In genomic region chr4:107996418-107996986, GRCm38 (mm10) we compare ENCODE assay signal across 26 mouse cellular contexts. TPM values are rescaled to one million over a fixed set of nuclear protein-coding genes. Genes with fewer than 3 reads are reported as not detected.
DNase-seq lines count a peak whose midpoint lies in the region; ATAC-seq and TF ChIP-seq lines count a peak whose summit lies in the region.
"Had no signal": no experiment of that assay in that cellular context is flagged by ENCODE, and none has a peak within 500 bp of the region (broad histone marks: within the 10 kb centered on the region; RNA-seq: fewer than 3 reads in every experiment).

No protein-coding gene starts in this region.

- ATAC-seq in heart, embryonic 16.5 days (replicated peaks; ENCODE audit: extremely low read depth, insufficient read depth, low FRiP score), result 0 out of 2 replicates have a peak, but pooled peaks have one; percentile 1
- ATAC-seq in embryonic facial prominence, embryonic 13.5 days (ENCODE audit: insufficient number of reproducible peaks, insufficient read depth, low FRiP score, low TSS enrichment, low read depth), result no peak
- no peak for ATAC-seq in forebrain, embryonic 13.5 days
- ATAC-seq: forebrain, postnatal 0 days; inflammation-experienced regulatory T-cells, adult 6 months had no signal

- H3K9me3 ChIP-seq in heart, embryonic 16.5 days (replicated peaks; ENCODE audit: control insufficient read depth, low read length), result no peaks in the 10 kb centered on the region
- H3K9me3 ChIP-seq in embryonic facial prominence, embryonic 13.5 days, result no peaks in the 10 kb centered on the region
- H3K9me3 ChIP-seq in forebrain, embryonic 13.5 days (replicated peaks), result 0 out of 2 replicates have a peak, but pooled peaks cover 3% of the 10 kb centered on the region
- H3K9me3 ChIP-seq: limb, embryonic 13.5 days; neural tube, embryonic 12.5 days had no signal

- H3K27ac ChIP-seq in heart, embryonic 16.5 days (ENCODE audit: low read length), result no peak overlapping the region
- H3K27ac ChIP-seq in embryonic facial prominence, embryonic 13.5 days, result peak overlapping the region; percentile 77
- no peak overlapping the region for H3K27ac ChIP-seq in forebrain, embryonic 13.5 days
- H3K27ac ChIP-seq: hindbrain, embryonic 13.5 days; limb, embryonic 13.5 days; liver, embryonic 14.5 days; macrophage; midbrain, embryonic 10.5 days; neural tube, embryonic 12.5 days had no signal

- no peak for TF ChIP-seq CTCF in lung, adult 2 months (IDR thresholded peaks at IDR 0.05; ENCODE audit: insufficient read depth, low read length)

- no peak for TF ChIP-seq POLR2A in lung, adult 2 months (IDR thresholded peaks at IDR 0.05; ENCODE audit: borderline replicate concordance, extremely low read depth, low read depth, low read length)

- no peaks in the 10 kb centered on the region for H3K36me3 ChIP-seq in heart, embryonic 16.5 days (ENCODE audit: control insufficient read depth, insufficient read depth)
- H3K36me3 ChIP-seq in embryonic facial prominence, embryonic 13.5 days, result no peaks in the 10 kb centered on the region
- no peaks in the 10 kb centered on the region for H3K36me3 ChIP-seq in forebrain, embryonic 13.5 days (ENCODE audit: poor library complexity, severe bottlenecking)
- H3K36me3 ChIP-seq: heart, embryonic 12.5 days; hindbrain, embryonic 13.5 days; limb, embryonic 13.5 days; midbrain, embryonic 10.5 days; neural tube, embryonic 12.5 days had no signal

- H3K4me2 ChIP-seq in heart, embryonic 16.5 days (ENCODE audit: low read depth, low read length), result no peak overlapping the region
- H3K4me2 ChIP-seq in embryonic facial prominence, embryonic 13.5 days, result no peak overlapping the region
- no peak overlapping the region for H3K4me2 ChIP-seq in forebrain, embryonic 13.5 days
- H3K4me2 ChIP-seq: heart, embryonic 12.5 days; hindbrain, embryonic 13.5 days; limb, embryonic 13.5 days; neural tube, embryonic 12.5 days had no signal

- 87% methylated on average over 9 of the region's 9 CpGs for WGBS in heart, embryonic 16.5 days
- 91% methylated on average over 9 of the region's 9 CpGs for WGBS in lung, adult 2 months
- 77% methylated on average over 9 of the region's 9 CpGs for WGBS in embryonic facial prominence, embryonic 13.5 days
- WGBS in forebrain, embryonic 13.5 days, result 89% methylated on average over 9 of the region's 9 CpGs

- DNase-seq in heart, adult 8-10 months (ENCODE audit: low spot score), result no peak
- peak; percentile 41 for DNase-seq in lung, postnatal 10 days
- no peak for DNase-seq in lung, adult 2 months
- no peak for DNase-seq in kidney, postnatal 14 days
- DNase-seq: adrenal gland, adult 8-10 months; B cell, adult 2 months; cerebellum, adult 2 months; forebrain, postnatal 0 days; gastrocnemius, adult 2 months; kidney, adult 9 months; kidney, postnatal 4 days; layer of hippocampus, adult 9-11 months; right cerebral cortex, adult 18-20 months; thymus, postnatal 36 days had no signal

- no peak overlapping the region for H3K9ac ChIP-seq in heart, embryonic 16.5 days (ENCODE audit: low read length)
- no peak overlapping the region for H3K9ac ChIP-seq in embryonic facial prominence, embryonic 13.5 days
- H3K9ac ChIP-seq in forebrain, embryonic 13.5 days, result no peak overlapping the region
- H3K9ac ChIP-seq: forebrain, postnatal 0 days; heart, embryonic 12.5 days; hindbrain, embryonic 13.5 days; limb, embryonic 13.5 days; liver, embryonic 14.5 days; neural tube, embryonic 12.5 days had no signal

- no peaks in the 10 kb centered on the region for H3K27me3 ChIP-seq in heart, embryonic 16.5 days (ENCODE audit: control insufficient read depth, insufficient read depth, low read length)
- no peaks in the 10 kb centered on the region for H3K27me3 ChIP-seq in embryonic facial prominence, embryonic 13.5 days
- 0 out of 2 replicates have a peak, but pooled peaks cover 2% of the 10 kb centered on the region for H3K27me3 ChIP-seq in forebrain, embryonic 13.5 days
- H3K27me3 ChIP-seq: hindbrain, embryonic 13.5 days; limb, embryonic 13.5 days; neural tube, embryonic 12.5 days had no signal

- H3K4me1 ChIP-seq in heart, embryonic 16.5 days (ENCODE audit: control insufficient read depth, insufficient read depth, low read length), result peaks cover 8% of the 10 kb centered on the region
- no peaks in the 10 kb centered on the region for H3K4me1 ChIP-seq in lung, adult 2 months (ENCODE audit: control insufficient read depth, insufficient read depth, low read length)
- peaks cover 27% of the 10 kb centered on the region for H3K4me1 ChIP-seq in embryonic facial prominence, embryonic 13.5 days
- H3K4me1 ChIP-seq in forebrain, embryonic 13.5 days, result peaks cover 12% of the 10 kb centered on the region
- H3K4me1 ChIP-seq: neural tube, embryonic 12.5 days had no signal

- no peak overlapping the region for H3K4me3 ChIP-seq in heart, embryonic 16.5 days (ENCODE audit: low read length)
- H3K4me3 ChIP-seq in lung, adult 2 months (replicated peaks; ENCODE audit: extremely low read depth, low read depth, low read length), result no peak overlapping the region
- H3K4me3 ChIP-seq in embryonic facial prominence, embryonic 13.5 days, result no peak overlapping the region
- no peak overlapping the region for H3K4me3 ChIP-seq in forebrain, embryonic 13.5 days
- H3K4me3 ChIP-seq: gastrocnemius, adult 2 months; heart, embryonic 12.5 days; hindbrain, embryonic 13.5 days; limb, embryonic 13.5 days; midbrain, embryonic 10.5 days; neural tube, embryonic 12.5 days had no signal

RNA-seq across cellular contexts. Expression of gene Slc1a7, which starts 28.4 kb away (rescaled TPM):
- 0.05 TPM in 1 of 2 replicates, not detected in the other for polyA plus RNA-seq in heart, embryonic 16.5 days (2015; fragmentation: Nextera tagmentation; extraction: Ambion mirVana)
- under 1 TPM in 3 of 4 experiments, not detected in 1; 0.16 to 0.60 (median 0.41) TPM for total RNA-seq in heart, adult 8-10 months (2022)
- polyA plus RNA-seq in lung, adult 2 months (2012; rRNA removed), result 0.39 and 0.48 TPM in 2 replicates
- polyA plus RNA-seq in embryonic facial prominence, embryonic 13.5 days (2015; fragmentation: Nextera tagmentation; extraction: Ambion mirVana), result not detected in 2 replicates
- polyA plus RNA-seq in forebrain, embryonic 13.5 days (2015; fragmentation: Nextera tagmentation; extraction: Ambion mirVana), result not detected in 2 replicates
- total RNA-seq: forebrain, postnatal 0 days; granulocyte monocyte progenitor cell, adult 5-6 weeks had no signal
- polyA plus RNA-seq: heart, embryonic 12.5 days; hindbrain, embryonic 13.5 days; inflammation-experienced regulatory T-cells, adult 6 months; limb, embryonic 13.5 days; macrophage; midbrain, embryonic 10.5 days; neural tube, embryonic 12.5 days had no signal
